Mouse (Mus musculus): ENCODE data around the gene Gpr137. TPM values are rescaled to one million over a fixed set of nuclear protein-coding genes. Genes with fewer than 3 reads are reported as not detected.

The Gpr137 gene
- polyA plus RNA-seq, 1 experiment from 2014 or later, result 5.3 TPM

DNA sequence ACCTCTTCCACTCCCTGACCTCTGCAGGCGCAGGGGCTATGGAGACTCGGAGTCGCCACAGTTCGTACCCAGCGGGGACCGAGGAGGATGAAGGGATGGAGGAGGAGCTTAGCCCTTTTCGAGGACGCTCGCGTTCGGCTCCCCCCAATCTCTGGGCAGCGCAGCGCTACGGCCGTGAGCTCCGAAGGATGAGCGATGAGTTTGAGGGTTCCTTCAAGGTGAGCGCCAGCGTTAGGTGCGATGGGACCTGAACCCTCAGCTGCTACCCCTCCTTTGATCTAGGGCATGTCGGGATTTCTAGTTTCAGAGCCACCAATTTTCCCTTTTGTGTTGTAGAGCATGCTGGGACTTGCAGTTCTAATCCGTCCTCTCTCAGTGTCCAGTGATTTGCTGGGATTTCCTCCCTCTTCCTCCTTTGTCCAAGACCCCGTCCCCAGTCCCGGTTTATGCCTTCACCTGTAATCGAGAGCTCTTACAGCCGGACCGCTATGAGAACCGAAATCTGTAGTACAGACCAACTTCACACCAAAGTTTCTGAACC, 8.4 kb upstream of the Gpr137 start:
- ATAC-seq (ENCODE audit: low read depth), result peak; percentile 9
- H3K4me3 ChIP-seq (ENCODE audit: low read depth, low read length), result peak overlapping the region; percentile 72
- H3K4me1 ChIP-seq (ENCODE audit: control insufficient read depth, low read depth, low read length), result peaks cover 28% of the 10 kb centered on the region
- WGBS (ENCODE audit: insufficient replicate concordance), result under 1% methylated on average over 28 of the region's 28 CpGs
- no peaks in the 10 kb centered on the region for H3K27me3 ChIP-seq (ENCODE audit: control insufficient read depth, insufficient read depth, low read depth, low read length)
- H3K4me2 ChIP-seq (ENCODE audit: low read depth, low read length), result peak overlapping the region; percentile 96
- no peaks in the 10 kb centered on the region for H3K36me3 ChIP-seq (ENCODE audit: control insufficient read depth, insufficient read depth)
- H3K27ac ChIP-seq (ENCODE audit: low read length), result peak overlapping the region; percentile 94
- H3K9me3 ChIP-seq (replicated peaks; ENCODE audit: control insufficient read depth, low read length), result no peaks in the 10 kb centered on the region
- H3K9ac ChIP-seq (ENCODE audit: low read depth, low read length), result peak overlapping the region; percentile 74

GRCm38 (mm10) chr19:6949951-6950350, 7.7 kb upstream of the Gpr137 start:
- Histone ChIP-seq H3K9ac (ENCODE audit: low read depth, low read length) (no peak overlapping the region), H3K27ac (ENCODE audit: low read length) (no peak overlapping the region), H3K27me3 (ENCODE audit: control insufficient read depth, insufficient read depth, low read depth, low read length) (no peaks in the 10 kb centered on the region), H3K36me3 (ENCODE audit: control insufficient read depth, insufficient read depth) (no peaks in the 10 kb centered on the region), H3K9me3 (replicated peaks; ENCODE audit: control insufficient read depth, low read length) (no peaks in the 10 kb centered on the region), H3K4me1 (ENCODE audit: control insufficient read depth, low read depth, low read length) (peaks cover 28% of the 10 kb centered on the region), H3K4me2 (ENCODE audit: low read depth, low read length) (peak overlapping the region; percentile 96), H3K4me3 (ENCODE audit: low read depth, low read length) (no peak overlapping the region; the same call in 1 of the 2 replicates)
- ATAC-seq (ENCODE audit: low read depth), result no peak
- WGBS (ENCODE audit: insufficient replicate concordance), result 59% methylated on average over 5 of the region's 5 CpGs

DNA sequence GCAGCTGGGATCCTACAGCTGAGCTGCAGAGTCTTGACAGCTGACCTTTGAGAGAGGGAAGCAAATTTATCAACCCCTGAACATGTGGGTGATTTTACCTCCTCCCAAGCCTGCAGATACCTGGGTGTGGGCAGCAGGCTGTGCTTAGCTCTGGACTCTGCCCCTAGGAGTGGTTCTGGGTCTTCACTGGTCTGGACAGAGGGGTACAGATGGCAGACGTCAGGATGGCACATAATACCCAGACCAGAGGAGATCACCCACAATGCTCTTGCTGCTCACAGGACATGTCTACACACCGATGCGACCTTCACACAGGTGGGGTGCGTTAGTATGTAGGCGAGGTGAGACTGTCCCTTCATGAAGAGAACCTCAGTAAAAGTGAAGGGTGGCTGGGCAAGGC, 7.3 kb upstream of the Gpr137 start:
- 79% methylated on average over 5 of the region's 5 CpGs for WGBS (ENCODE audit: insufficient replicate concordance)
- peaks cover 28% of the 10 kb centered on the region for H3K4me1 ChIP-seq (ENCODE audit: control insufficient read depth, low read depth, low read length)
- no peak overlapping the region for H3K27ac ChIP-seq (ENCODE audit: low read length)
- no peak for ATAC-seq (ENCODE audit: low read depth)
- H3K27me3 ChIP-seq (ENCODE audit: control insufficient read depth, insufficient read depth, low read depth, low read length), result no peaks in the 10 kb centered on the region
- H3K9me3 ChIP-seq (replicated peaks; ENCODE audit: control insufficient read depth, low read length), result no peaks in the 10 kb centered on the region
- H3K4me2 ChIP-seq (ENCODE audit: low read depth, low read length), result no peak overlapping the region
- H3K4me3 ChIP-seq (ENCODE audit: low read depth, low read length), result no peak overlapping the region
- H3K36me3 ChIP-seq (ENCODE audit: control insufficient read depth, insufficient read depth), result no peaks in the 10 kb centered on the region
- H3K9ac ChIP-seq (ENCODE audit: low read depth, low read length), result no peak overlapping the region

GRCm38 (mm10) chr19:6948186-6948585, 5.9 kb upstream of the Gpr137 start:
- H3K9me3 ChIP-seq (replicated peaks; ENCODE audit: control insufficient read depth, low read length), result no peaks in the 10 kb centered on the region
- 70% methylated on average over 4 of the region's 4 CpGs for WGBS (ENCODE audit: insufficient replicate concordance)
- no peak overlapping the region for H3K4me3 ChIP-seq (ENCODE audit: low read depth, low read length)
- no peak for ATAC-seq (ENCODE audit: low read depth)
- no peak overlapping the region for H3K27ac ChIP-seq (ENCODE audit: low read length)
- H3K9ac ChIP-seq (ENCODE audit: low read depth, low read length), result no peak overlapping the region
- H3K36me3 ChIP-seq (ENCODE audit: control insufficient read depth, insufficient read depth), result no peaks in the 10 kb centered on the region
- H3K4me2 ChIP-seq (ENCODE audit: low read depth, low read length), result no peak overlapping the region
- H3K4me1 ChIP-seq (ENCODE audit: control insufficient read depth, low read depth, low read length), result peaks cover 28% of the 10 kb centered on the region
- no peaks in the 10 kb centered on the region for H3K27me3 ChIP-seq (ENCODE audit: control insufficient read depth, insufficient read depth, low read depth, low read length)

DNA sequence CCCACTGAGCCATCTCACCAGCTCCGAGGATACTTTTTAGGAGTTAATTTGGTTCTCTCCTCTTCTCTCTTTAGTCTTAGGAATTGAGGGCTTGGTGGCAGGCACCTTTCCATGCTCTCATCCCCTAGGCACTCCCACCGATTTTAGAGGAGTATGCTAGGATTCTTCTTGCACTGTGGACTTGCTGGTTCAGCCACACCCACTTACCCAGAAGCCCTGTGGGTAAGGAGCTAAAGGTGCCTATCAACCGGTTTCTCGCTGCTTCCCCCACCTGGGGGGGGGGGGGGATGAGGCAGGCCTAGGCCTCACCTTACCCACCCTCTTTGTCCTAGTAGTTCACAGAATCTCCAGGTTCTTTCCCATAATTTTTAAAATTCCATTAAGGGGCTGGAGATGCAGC, 5.5 kb upstream of the Gpr137 start:
- Histone ChIP-seq H3K9me3 (replicated peaks; ENCODE audit: control insufficient read depth, low read length) (no peaks in the 10 kb centered on the region), H3K4me2 (ENCODE audit: low read depth, low read length) (no peak overlapping the region), H3K4me3 (ENCODE audit: low read depth, low read length) (no peak overlapping the region), H3K36me3 (ENCODE audit: control insufficient read depth, insufficient read depth) (no peaks in the 10 kb centered on the region), H3K9ac (ENCODE audit: low read depth, low read length) (no peak overlapping the region), H3K4me1 (ENCODE audit: control insufficient read depth, low read depth, low read length) (peaks cover 28% of the 10 kb centered on the region), H3K27me3 (ENCODE audit: control insufficient read depth, insufficient read depth, low read depth, low read length) (no peaks in the 10 kb centered on the region), H3K27ac (ENCODE audit: low read length) (no peak overlapping the region)
- ATAC-seq (ENCODE audit: low read depth), result no peak
- 54% methylated on average over 4 of the region's 4 CpGs for WGBS (ENCODE audit: insufficient replicate concordance)

DNA sequence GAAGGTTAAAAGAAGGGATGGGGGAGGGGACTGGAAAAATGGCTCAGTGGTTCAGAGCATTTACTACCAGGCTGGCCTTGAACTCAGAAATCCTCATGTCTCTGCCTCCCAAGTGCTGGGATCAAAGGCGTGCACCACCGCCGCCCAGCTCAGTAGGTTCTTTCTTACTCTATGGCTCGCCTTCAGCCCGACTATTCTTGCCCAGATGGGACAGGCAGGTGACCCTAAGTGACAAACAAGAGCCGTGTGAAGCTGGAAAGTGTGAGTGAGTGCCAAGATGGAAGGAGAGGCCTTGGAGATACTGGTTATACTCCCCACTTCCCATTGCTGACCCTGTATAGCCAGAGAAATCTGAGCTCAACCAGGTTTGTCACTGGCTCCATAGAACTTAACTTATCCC, 1.4 kb upstream of the Gpr137 start:
- H3K9ac ChIP-seq (ENCODE audit: low read depth, low read length), result no peak overlapping the region
- H3K36me3 ChIP-seq (ENCODE audit: control insufficient read depth, insufficient read depth), result no peaks in the 10 kb centered on the region
- no peak overlapping the region for H3K27ac ChIP-seq (ENCODE audit: low read length)
- H3K4me3 ChIP-seq (ENCODE audit: low read depth, low read length), result no peak overlapping the region
- 80% methylated on average over 6 of the region's 6 CpGs for WGBS (ENCODE audit: insufficient replicate concordance)
- ATAC-seq (ENCODE audit: low read depth), result no peak
- no peaks in the 10 kb centered on the region for H3K27me3 ChIP-seq (ENCODE audit: control insufficient read depth, insufficient read depth, low read depth, low read length)
- H3K4me2 ChIP-seq (ENCODE audit: low read depth, low read length), result no peak overlapping the region
- H3K9me3 ChIP-seq (replicated peaks; ENCODE audit: control insufficient read depth, low read length), result no peaks in the 10 kb centered on the region
- H3K4me1 ChIP-seq (ENCODE audit: control insufficient read depth, low read depth, low read length), result peaks cover 17% of the 10 kb centered on the region

DNA sequence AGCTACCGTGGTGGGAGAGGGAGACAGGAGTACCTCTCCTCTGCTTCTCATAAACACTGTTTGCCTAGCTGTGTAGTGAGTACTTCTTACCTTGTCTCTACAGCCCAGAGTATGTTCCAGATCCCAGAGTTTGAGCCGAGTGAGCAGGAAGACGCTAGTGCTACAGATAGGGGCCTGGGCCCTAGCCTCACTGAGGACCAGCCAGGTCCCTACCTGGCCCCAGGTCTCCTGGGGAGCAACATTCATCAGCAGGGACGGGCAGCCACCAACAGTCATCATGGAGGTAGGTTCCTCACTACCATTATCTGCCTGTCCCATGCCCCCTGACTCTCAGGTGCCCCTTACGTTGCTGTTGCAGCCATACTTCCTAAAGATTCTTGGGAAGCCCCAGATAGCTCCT, 484 bp upstream of the Gpr137 start:
- Histone ChIP-seq H3K27ac (ENCODE audit: low read length) (peak overlapping the region; percentile 58), H3K36me3 (ENCODE audit: control insufficient read depth, insufficient read depth) (no peaks in the 10 kb centered on the region), H3K4me3 (ENCODE audit: low read depth, low read length) (peak overlapping the region; percentile 79), H3K9ac (ENCODE audit: low read depth, low read length) (peak overlapping the region; percentile 69), H3K4me2 (ENCODE audit: low read depth, low read length) (peak overlapping the region; percentile 93), H3K4me1 (ENCODE audit: control insufficient read depth, low read depth, low read length) (peaks cover 17% of the 10 kb centered on the region), H3K9me3 (replicated peaks; ENCODE audit: control insufficient read depth, low read length) (no peaks in the 10 kb centered on the region), H3K27me3 (ENCODE audit: control insufficient read depth, insufficient read depth, low read depth, low read length) (no peaks in the 10 kb centered on the region)
- ATAC-seq (ENCODE audit: low read depth), result no peak
- WGBS (ENCODE audit: insufficient replicate concordance), result 20% methylated on average over 5 of the region's 5 CpGs

DNA sequence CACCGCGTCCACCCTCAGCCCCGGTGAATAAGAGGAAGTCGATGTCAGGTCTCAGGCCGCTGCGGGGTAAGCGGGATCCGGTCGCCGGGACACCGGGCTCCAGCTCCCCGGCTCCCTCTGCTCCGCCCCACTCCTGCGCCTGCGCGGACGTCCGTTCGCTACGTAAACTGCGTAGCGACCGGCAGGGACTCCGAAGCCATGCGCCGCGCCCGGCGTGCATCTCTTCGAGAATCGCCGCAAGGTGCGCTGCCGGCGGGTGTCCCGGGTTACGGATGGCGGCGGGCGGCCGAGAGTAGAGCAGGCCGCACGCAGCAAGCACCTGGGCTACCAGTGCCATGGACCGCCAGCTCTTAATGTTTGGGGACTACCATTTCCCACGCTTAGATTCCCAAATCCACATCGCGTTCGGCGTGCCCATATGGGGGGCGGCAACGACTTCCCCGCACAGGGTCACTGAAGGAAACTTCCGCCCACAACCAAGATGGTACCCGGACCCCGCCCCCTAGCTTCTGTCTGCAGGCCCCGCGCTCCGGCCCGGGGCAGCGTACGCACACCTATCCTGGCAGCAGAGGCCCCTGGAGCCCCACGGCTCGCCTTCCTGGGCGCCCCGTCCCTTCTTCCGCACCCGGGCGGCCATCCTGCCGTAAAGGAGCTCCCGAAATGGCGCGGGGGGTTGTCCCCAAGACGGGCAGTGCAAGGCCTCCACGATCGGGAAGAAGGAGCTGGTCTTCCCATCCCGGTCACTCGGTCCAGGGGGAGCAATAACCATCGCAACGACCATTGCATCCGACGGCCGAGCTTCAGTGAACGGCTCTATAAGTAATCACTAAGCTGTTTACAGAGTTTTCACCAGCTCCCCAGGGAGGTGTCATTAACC, 670 bp downstream of the Gpr137 start, which contains the start of gene Bad:
Bad (plus strand) TSS at position 490 of the 877 bp plus-strand sequence.
- H3K4me1 ChIP-seq (ENCODE audit: control insufficient read depth, low read depth, low read length), result peaks cover 17% of the 10 kb centered on the region
- no peaks in the 10 kb centered on the region for H3K9me3 ChIP-seq (replicated peaks; ENCODE audit: control insufficient read depth, low read length)
- under 1% methylated on average over 83 of the region's 83 CpGs for WGBS (ENCODE audit: insufficient replicate concordance)
- H3K9ac ChIP-seq (ENCODE audit: low read depth, low read length), result peak within 1 kb of the TSS; percentile 81
- H3K4me2 ChIP-seq (ENCODE audit: low read depth, low read length), result peak within 1 kb of the TSS; percentile 93
- peak within 1 kb of the TSS; percentile 89 for H3K27ac ChIP-seq (ENCODE audit: low read length)
- H3K36me3 ChIP-seq (ENCODE audit: control insufficient read depth, insufficient read depth), result no peaks in the 10 kb centered on the region
- no peaks in the 10 kb centered on the region for H3K27me3 ChIP-seq (ENCODE audit: control insufficient read depth, insufficient read depth, low read depth, low read length)
- peak within 1 kb of the TSS; percentile 79 for H3K4me3 ChIP-seq (ENCODE audit: low read depth, low read length)
- ATAC-seq (ENCODE audit: low read depth), result peak; percentile 78
